In genomic region chrX:170008179-170008467, GRCm38 (mm10) we compare ENCODE assay signal across 8 mouse cellular contexts. TPM values are rescaled to one million over a fixed set of nuclear protein-coding genes. Genes with fewer than 3 reads are reported as not detected.
A peak's percentile ranks its signal among the peaks of the same experiment; 100 is the strongest.
DNase-seq lines count a peak whose midpoint lies in the region; ATAC-seq lines count a peak whose summit lies in the region.
"Not testable (repeated sequence)": the region's sequence is repeated elsewhere in the genome, so short reads cannot be mapped to it uniquely, and the experiment has no call there.

No protein-coding gene starts in this region.

- not testable (repeated sequence) for H3K27ac ChIP-seq in heart, embryonic 10.5 days; intestine, embryonic 14.5 days (ENCODE audit: low read depth); liver, embryonic 11.5 days (ENCODE audit: low read depth, low read length)
- H3K27ac ChIP-seq in midbrain, embryonic 12.5 days (replicated peaks) = peak overlapping the region; percentile 36; the same call in 1 of the 2 replicates

- peak; percentile 34 for DNase-seq in CD4-positive, CD25-positive, alpha-beta regulatory T cell, adult 2 months (ENCODE audit: low read depth, low spot score)
- peak; percentile 39 for DNase-seq in R1 (ENCODE audit: low read depth, low spot score)
- peak; percentile 9 for DNase-seq in embryo, embryonic 11 days
- DNase-seq in heart, embryonic 10.5 days (ENCODE audit: low spot score) = peak; percentile 74
- peak; percentile 52 for DNase-seq in intestine, embryonic 14.5 days (ENCODE audit: low spot score)
- peak; percentile 29 for DNase-seq in liver, embryonic 11.5 days (ENCODE audit: low spot score)
- DNase-seq in splenic B cell, adult 2 months (ENCODE audit: low read depth, low spot score) = peak; percentile 51

- not testable (repeated sequence) for H3K4me2 ChIP-seq in intestine, embryonic 14.5 days (ENCODE audit: low read length); liver, embryonic 11.5 days; midbrain, embryonic 12.5 days (replicated peaks)

- peaks cover 13% of the 10 kb centered on the region for H3K36me3 ChIP-seq in heart, embryonic 10.5 days
- H3K36me3 ChIP-seq in intestine, embryonic 14.5 days (ENCODE audit: control insufficient read depth, insufficient read depth, low read length) = peaks cover 12% of the 10 kb centered on the region
- peaks cover 15% of the 10 kb centered on the region for H3K36me3 ChIP-seq in liver, embryonic 11.5 days (ENCODE audit: control insufficient read depth, insufficient read depth, low read length)
- H3K36me3 ChIP-seq in midbrain, embryonic 12.5 days = not testable (repeated sequence)
- peaks cover 10% of the 10 kb centered on the region for H3K36me3 ChIP-seq in splenic B cell, adult 2 months (ENCODE audit: control insufficient read depth, insufficient read depth, low read length, poor library complexity, severe bottlenecking)

- H3K27me3 ChIP-seq in heart, embryonic 10.5 days (ENCODE audit: insufficient read depth, poor library complexity, severe bottlenecking); intestine, embryonic 14.5 days (replicated peaks; ENCODE audit: control insufficient read depth, insufficient read depth, low read length); midbrain, embryonic 12.5 days; splenic B cell, adult 2 months (ENCODE audit: control insufficient read depth, insufficient read depth, low read length, poor library complexity, severe bottlenecking): not testable (repeated sequence)
- peaks cover 14% of the 10 kb centered on the region for H3K27me3 ChIP-seq in liver, embryonic 11.5 days (replicated peaks; ENCODE audit: control insufficient read depth, insufficient read depth, low read length)

- not testable (repeated sequence) for ATAC-seq in intestine, embryonic 14.5 days (replicated peaks; ENCODE audit: low FRiP score, low TSS enrichment, low read depth); liver, embryonic 11.5 days (replicated peaks; ENCODE audit: low FRiP score); midbrain, embryonic 12.5 days (ENCODE audit: low FRiP score, low read depth)

- not testable (repeated sequence) for H3K4me1 ChIP-seq in heart, embryonic 10.5 days; intestine, embryonic 14.5 days (replicated peaks; ENCODE audit: control insufficient read depth, insufficient read depth, low read length); liver, embryonic 11.5 days (replicated peaks; ENCODE audit: control insufficient read depth, insufficient read depth, low read length); midbrain, embryonic 12.5 days

- H3K4me3 ChIP-seq in heart, embryonic 10.5 days; intestine, embryonic 14.5 days (ENCODE audit: low read depth, low read length); liver, embryonic 11.5 days (ENCODE audit: low read depth, low read length); midbrain, embryonic 12.5 days: not testable (repeated sequence)

- peaks cover 51% of the 10 kb centered on the region for H3K9me3 ChIP-seq in heart, embryonic 10.5 days
- peaks cover 35% of the 10 kb centered on the region for H3K9me3 ChIP-seq in intestine, embryonic 14.5 days (ENCODE audit: control insufficient read depth, low read length)
- H3K9me3 ChIP-seq in liver, embryonic 11.5 days (ENCODE audit: control insufficient read depth, low read length) = peaks cover 42% of the 10 kb centered on the region
- H3K9me3 ChIP-seq in midbrain, embryonic 12.5 days = peaks cover 39% of the 10 kb centered on the region

- H3K9ac ChIP-seq in intestine, embryonic 14.5 days (ENCODE audit: low read length); liver, embryonic 11.5 days (ENCODE audit: low read depth, low read length); midbrain, embryonic 12.5 days (replicated peaks): not testable (repeated sequence)

RNA-seq across cellular contexts. Expression of gene Gm21887, which starts 1.3 kb away (rescaled TPM):
- 121 and 172 TPM in 2 replicates for polyA plus RNA-seq in heart, embryonic 10.5 days (2016; fragmentation: Nextera tagmentation; extraction: Ambion mirVana)
- polyA plus RNA-seq in intestine, embryonic 14.5 days (2014; fragmentation: Nextera tagmentation; extraction: Ambion mirVana) = 223 and 261 TPM in 2 replicates
- 217 and 306 TPM in 2 replicates for polyA plus RNA-seq in liver, embryonic 11.5 days (2014; fragmentation: Nextera tagmentation; extraction: Ambion mirVana)
- polyA plus RNA-seq in midbrain, embryonic 12.5 days (2016; fragmentation: Nextera tagmentation; extraction: Ambion mirVana) = 187 and 270 TPM in 2 replicates

Comparison
In these comparisons a context has a peak if more than half of its experiments do, and no peak if none do; other contexts are left out.
1. DNase-seq: peak in every context shown above with its lines; median percentile 74 in heart, embryonic 10.5 days; 52 in intestine, embryonic 14.5 days; 51 in splenic B cell, adult 2 months; 39 in R1; 34 in CD4-positive, CD25-positive, alpha-beta regulatory T cell, adult 2 months; 29 in liver, embryonic 11.5 days; 9 in embryo, embryonic 11 days.